Mouse (Mus musculus) brain, embryonic 14.5 days (tissue): ENCODE measurements around the gene Etv3.

Experiments
- CTCF ChIP-seq: fragments of 200-500 bp; IDR thresholded peaks from 2 replicates; pipeline ENCODE4 v1.5.1; 2012; ENCODE audit warnings: inconsistent platforms, mild to moderate bottlenecking, moderate library complexity, borderline replicate concordance; ENCODE audit not compliant: insufficient read depth, insufficient read length; ENCODE audit errors: extremely low read depth
- POLR2A ChIP-seq: fragments of 200-500 bp; IDR thresholded peaks from 2 replicates; pipeline ENCODE4 v1.6.1; 2012; ENCODE audit warnings: mild to moderate bottlenecking, inconsistent platforms, borderline replicate concordance; ENCODE audit not compliant: poor library complexity, insufficient read depth, insufficient read length, severe bottlenecking; ENCODE audit errors: extremely low read depth

- no peak for TF ChIP-seq CTCF
- no peak for TF ChIP-seq POLR2A
Measured at GRCm38 (mm10) chr3:87556668-87557278, 31.6 kb downstream of the Etv3 start.
